ENCODE assay signal across 8 mouse cellular contexts in genomic region chr7:130959868-130960267, GRCm38 (mm10). TPM values are rescaled to one million over a fixed set of nuclear protein-coding genes. Genes with fewer than 3 reads are reported as not detected.
DNase-seq lines count a peak whose midpoint lies in the region; ATAC-seq lines count a peak whose summit lies in the region.

No protein-coding gene starts in this region.

- H3K9me3 ChIP-seq in limb, embryonic 13.5 days = peaks cover 7% of the 10 kb centered on the region; the same call in 1 of the 2 replicates
- H3K9me3 ChIP-seq in limb, embryonic 10.5 days (replicated peaks) = no peaks in the 10 kb centered on the region
- H3K9me3 ChIP-seq in hindbrain, embryonic 10.5 days = no peaks in the 10 kb centered on the region

- H3K36me3 ChIP-seq in limb, embryonic 13.5 days = no peaks in the 10 kb centered on the region
- H3K36me3 ChIP-seq in limb, embryonic 10.5 days = no peaks in the 10 kb centered on the region
- H3K36me3 ChIP-seq in hindbrain, embryonic 10.5 days = no peaks in the 10 kb centered on the region

- H3K27ac ChIP-seq in limb, embryonic 13.5 days = peak overlapping the region; percentile 15; the same call in 1 of the 2 replicates
- no peak overlapping the region for H3K27ac ChIP-seq in limb, embryonic 10.5 days
- H3K27ac ChIP-seq in hindbrain, embryonic 10.5 days = no peak overlapping the region

- ATAC-seq in limb, embryonic 13.5 days (ENCODE audit: low FRiP score, low read depth) = no peak

- WGBS in limb, embryonic 13.5 days = 28% methylated on average over 7 of the region's 7 CpGs
- 26% methylated on average over 7 of the region's 7 CpGs for WGBS in limb, embryonic 10.5 days
- WGBS in hindbrain, embryonic 10.5 days = 61% methylated on average over 7 of the region's 7 CpGs

- H3K4me3 ChIP-seq in limb, embryonic 13.5 days = no peak overlapping the region
- no peak overlapping the region for H3K4me3 ChIP-seq in limb, embryonic 10.5 days
- H3K4me3 ChIP-seq in hindbrain, embryonic 10.5 days = no peak overlapping the region

- no peak overlapping the region for H3K4me2 ChIP-seq in limb, embryonic 13.5 days (replicated peaks)

- no peaks in the 10 kb centered on the region for H3K27me3 ChIP-seq in limb, embryonic 13.5 days
- H3K27me3 ChIP-seq in limb, embryonic 10.5 days (ENCODE audit: low read depth, poor library complexity, severe bottlenecking) = no peaks in the 10 kb centered on the region
- no peaks in the 10 kb centered on the region for H3K27me3 ChIP-seq in hindbrain, embryonic 10.5 days (ENCODE audit: insufficient read depth, poor library complexity, severe bottlenecking)

- H3K4me1 ChIP-seq in limb, embryonic 13.5 days = peaks cover 35% of the 10 kb centered on the region
- peaks cover 13% of the 10 kb centered on the region for H3K4me1 ChIP-seq in limb, embryonic 10.5 days
- H3K4me1 ChIP-seq in hindbrain, embryonic 10.5 days (replicated peaks) = peaks cover 6% of the 10 kb centered on the region

- H3K9ac ChIP-seq in limb, embryonic 13.5 days = no peak overlapping the region

- DNase-seq in limb, embryonic 10.5 days (ENCODE audit: low spot score) = no peak
- DNase-seq in gastrocnemius, adult 18-20 months (ENCODE audit: low spot score) = peak; percentile 92
- DNase-seq in heart, postnatal 4 days = peak; percentile 84
- DNase-seq in lung, postnatal 25 days (ENCODE audit: low spot score) = peak; percentile 59
- no peak for DNase-seq in spleen, adult 12 weeks (ENCODE audit: low spot score)
- no peak for DNase-seq in frontal cortex, postnatal 10 days (ENCODE audit: low spot score in 2 of 2)
- DNase-seq in hindbrain, embryonic 10.5 days (ENCODE audit: low spot score) = no peak

RNA-seq across cellular contexts. Expression of gene Htra1, which starts 24.0 kb away (rescaled TPM):
- polyA plus RNA-seq in limb, embryonic 13.5 days (2015; fragmentation: Nextera tagmentation; extraction: Ambion mirVana) = 78.4 and 87.6 TPM in 2 replicates
- 3.0 and 5.1 TPM in 2 replicates for polyA plus RNA-seq in limb, embryonic 10.5 days (2016; fragmentation: Nextera tagmentation; extraction: Ambion mirVana)
- 10 to 100 TPM; 34.2 to 42.4 TPM for total RNA-seq in gastrocnemius, adult 18-20 months (2021)
- total RNA-seq in heart, postnatal 4 days (2021) = 100 to 1,000 TPM; 125 to 139 TPM
- polyA plus RNA-seq in hindbrain, embryonic 10.5 days (2016; fragmentation: Nextera tagmentation; extraction: Ambion mirVana) = 2.5 and 7.0 TPM in 2 replicates

Comparison
In these comparisons a context has a peak if more than half of its experiments do, and no peak if none do; other contexts are left out.
1. DNase-seq: peak in gastrocnemius, adult 18-20 months (single experiment), heart, postnatal 4 days (single experiment) and lung, postnatal 25 days (single experiment); none in limb, embryonic 10.5 days (single experiment), spleen, adult 12 weeks (single experiment), frontal cortex, postnatal 10 days (0 of 2) and hindbrain, embryonic 10.5 days (single experiment).